Mouse (Mus musculus) cerebellum, adult 2 months (tissue): ENCODE measurements around the gene Galnt5. TPM values are rescaled to one million over a fixed set of nuclear protein-coding genes. Genes with fewer than 3 reads are reported as not detected.

ENCODE experiments used
- DNase-seq, 2 experiments: peaks; one replicate each; pipeline ENCODE4 v3.0.0; 2021
- H3K27ac ChIP-seq: fragments of 200-500 bp; 2 replicates; pipeline ENCODE4 v1.5.1; 2012; ENCODE audit warnings: low read length, control low read depth, inconsistent platforms; ENCODE audit not compliant: insufficient read depth
- H3K27me3 ChIP-seq: fragments of 200-500 bp; 2 replicates; pipeline ENCODE4 v1.6.1; 2012; ENCODE audit warnings: inconsistent platforms, mild to moderate bottlenecking, low read length, moderate library complexity; ENCODE audit not compliant: control insufficient read depth, insufficient read depth
- H3K4me1 ChIP-seq: fragments of 200-500 bp; 2 replicates; pipeline ENCODE4 v1.6.1; 2011; ENCODE audit warnings: low read length; ENCODE audit not compliant: control insufficient read depth, insufficient read depth
- H3K4me3 ChIP-seq: fragments of 200-500 bp; replicated peaks from 2 replicates; pipeline ENCODE3; 2011; ENCODE audit warnings: mild to moderate bottlenecking, low read depth, low read length, control low read depth; ENCODE audit not compliant: insufficient read depth
- CTCF ChIP-seq: fragments of 200-500 bp; IDR thresholded peaks from 2 replicates; pipeline ENCODE4 v1.5.1; 2011; ENCODE audit warnings: low read depth, mild to moderate bottlenecking, control low read depth, low read length, moderate library complexity, borderline replicate concordance; ENCODE audit not compliant: insufficient read depth
- POLR2A ChIP-seq: fragments of 200-500 bp; IDR thresholded peaks from 2 replicates; pipeline ENCODE4 v1.6.1; 2011; ENCODE audit warnings: low read length, control low read depth, borderline replicate concordance; ENCODE audit not compliant: insufficient read depth
- WGBS: fragments of 180-500 bp; shearing (Covaris S2); methylation state at CpG from one replicate; pipeline ENCODE4 v1.1.7; 2018; 5-methylcytosine and 5-hydroxymethylcytosine counted together
- polyA plus RNA-seq: library from polyadenylated mRNA; depleted of rRNA; stranded (reverse); fragments of >200 nt; gene quantifications from 2 replicates; pipeline ENCODE4 v1.2.3, GENCODE M21; 2012

Gene Galnt5
- polyA plus RNA-seq, 1 experiment: not detected

- 79% methylated on average over 5 of the region's 5 CpGs for WGBS
These were observed 29.1 kb downstream of the Galnt5 start for GRCm38 (mm10) chr2:58026740-58027139.

GRCm38 (mm10) chr2:58029404-58029803 is 31.7 kb downstream of the Galnt5 start:
- peak in 1 of 2 experiments; percentile 71 for DNase-seq
- no peaks in the 10 kb centered on the region for H3K27me3 ChIP-seq
- WGBS: 17% methylated on average over 7 of the region's 7 CpGs
- TF ChIP-seq POLR2A (no peak), CTCF (peak; percentile 46; the same call in 1 of the 2 replicates)
- H3K27ac ChIP-seq: no peak overlapping the region
- peaks cover 3% of the 10 kb centered on the region; the same call in 1 of the 2 replicates for H3K4me1 ChIP-seq
- no peak overlapping the region for H3K4me3 ChIP-seq

More at GRCm38 (mm10) chr2:58026740-58027139, 29.1 kb downstream of the Galnt5 start:
- Histone ChIP-seq H3K4me3 (no peak overlapping the region), H3K27ac (no peak overlapping the region), H3K27me3 (no peaks in the 10 kb centered on the region), H3K4me1 (no peaks in the 10 kb centered on the region)
- no peak for TF ChIP-seq POLR2A
- no peak for TF ChIP-seq CTCF
- no peak for DNase-seq

GRCm38 (mm10) chr2:58031431-58031830 is 33.7 kb downstream of the Galnt5 start:
- 69% methylated on average over 3 of the region's 3 CpGs for WGBS
- no peak for TF ChIP-seq POLR2A
- no peak for TF ChIP-seq CTCF
- Histone ChIP-seq H3K4me1 (peaks cover 3% of the 10 kb centered on the region; the same call in 1 of the 2 replicates), H3K27me3 (no peaks in the 10 kb centered on the region), H3K4me3 (no peak overlapping the region), H3K27ac (no peak overlapping the region)
- no peak for DNase-seq

- Histone ChIP-seq H3K27ac (no peak overlapping the region), H3K4me1 (peaks cover 3% of the 10 kb centered on the region; the same call in 1 of the 2 replicates), H3K4me3 (no peak overlapping the region), H3K27me3 (no peaks in the 10 kb centered on the region)
- no peak for DNase-seq
- TF ChIP-seq POLR2A (no peak), CTCF (no peak)
- WGBS: 90% methylated on average over 4 of the region's 4 CpGs
These were observed 38.0 kb downstream of the Galnt5 start for GRCm38 (mm10) chr2:58035635-58036034.

- 90% methylated on average over 2 of the region's 2 CpGs for WGBS
- H3K27ac ChIP-seq: no peak overlapping the region
These were observed 39.2 kb downstream of the Galnt5 start for GRCm38 (mm10) chr2:58036926-58037325.

GRCm38 (mm10) chr2:58041867-58042266 is 44.2 kb downstream of the Galnt5 start:
- no peak overlapping the region for H3K4me3 ChIP-seq
- DNase-seq: no peak
- no peaks in the 10 kb centered on the region for H3K4me1 ChIP-seq
- H3K27ac ChIP-seq: no peak overlapping the region
- no peak for TF ChIP-seq POLR2A
- TF ChIP-seq CTCF: no peak
- H3K27me3 ChIP-seq: no peaks in the 10 kb centered on the region
- WGBS: 78% methylated on average over 7 of the region's 7 CpGs

More at GRCm38 (mm10) chr2:58036926-58037325, 39.2 kb downstream of the Galnt5 start:
- TF ChIP-seq POLR2A: no peak
- no peak for TF ChIP-seq CTCF
- Histone ChIP-seq H3K4me3 (no peak overlapping the region), H3K27me3 (no peaks in the 10 kb centered on the region), H3K4me1 (peaks cover 3% of the 10 kb centered on the region; the same call in 1 of the 2 replicates)
- DNase-seq: no peak

- Histone ChIP-seq H3K4me3 (peak within 1 kb of the TSS; percentile 47), H3K4me1 (no peaks in the 10 kb centered on the region), H3K27ac (no peak within 1 kb of the TSS; the same call in 1 of the 2 replicates), H3K27me3 (no peaks in the 10 kb centered on the region)
- peak in 1 of 2 experiments; percentile 27 for DNase-seq
- TF ChIP-seq POLR2A (no peak), CTCF (no peak)
- WGBS: 51% methylated on average over 7 of the region's 7 CpGs
These were observed 55.3 kb downstream of the Galnt5 start, which contains the start of gene Ermn for GRCm38 (mm10) chr2:58052821-58053581. TSS of gene Ermn (minus strand) at chr2:58052864.

GRCm38 (mm10) chr2:58055383-58055782 is 57.7 kb downstream of the Galnt5 start:
- Histone ChIP-seq H3K27me3 (no peaks in the 10 kb centered on the region), H3K4me3 (no peak overlapping the region), H3K27ac (no peak overlapping the region), H3K4me1 (no peaks in the 10 kb centered on the region)
- TF ChIP-seq POLR2A (no peak), CTCF (peak; percentile 93)
- peak; percentile 70 to 78 for DNase-seq
